Mouse (Mus musculus): ENCODE results near the gene Elmsan1. TPM values are rescaled to one million over a fixed set of nuclear protein-coding genes. Genes with fewer than 3 reads are reported as not detected.
"Not testable (repeated sequence)": the region's sequence is repeated elsewhere in the genome, so short reads cannot be mapped to it uniquely, and the experiment has no call there.

The Elmsan1 gene
- 9.8 and 10.1 TPM in 2 replicates for polyA plus RNA-seq (2012; ENCODE audit: insufficient read depth, low replicate concordance)

DNA sequence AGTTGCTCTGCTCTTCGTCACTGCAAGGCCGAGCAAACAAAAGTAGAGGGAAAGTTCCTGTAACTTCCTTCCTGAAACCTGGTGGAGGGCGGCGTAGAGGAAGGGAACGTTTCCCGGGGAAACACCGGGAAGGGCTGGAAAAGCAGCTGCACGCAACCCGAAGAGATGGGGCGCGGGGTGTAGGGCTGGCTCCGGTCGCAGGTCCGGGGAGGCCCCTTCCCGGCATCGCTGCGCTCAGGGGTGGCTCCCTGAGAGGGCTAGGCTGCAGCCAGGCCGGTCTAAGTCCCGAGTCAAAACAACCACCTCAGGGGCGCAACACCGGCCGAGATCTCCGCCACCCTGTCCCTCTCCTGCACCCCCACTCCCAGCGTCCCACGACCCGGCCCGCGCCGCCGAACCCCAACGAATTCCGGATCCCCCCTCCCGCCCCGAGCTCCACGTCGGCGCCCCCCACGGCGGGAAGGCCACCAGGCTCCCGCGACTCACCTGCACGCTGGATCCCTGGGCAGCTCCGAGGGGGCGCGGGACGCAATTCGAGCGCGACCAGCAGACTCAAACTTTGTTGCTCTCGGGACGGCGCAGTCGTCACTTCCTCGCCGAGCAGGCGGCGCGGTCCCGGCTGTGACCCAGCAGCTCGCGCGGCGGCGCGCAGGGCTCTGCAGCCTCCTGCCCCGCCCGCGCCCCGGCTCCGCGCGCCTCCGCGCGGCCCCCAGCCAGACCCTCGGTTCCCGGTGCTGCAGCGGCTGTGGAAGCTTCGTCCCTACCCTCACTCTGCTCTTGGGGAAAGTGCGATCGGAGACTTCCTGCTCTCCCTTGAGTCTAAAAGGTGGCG lies at the start of gene Elmsan1:
Elmsan1 (minus strand) TSS at position 593 of the 832 bp plus-strand sequence.
- Histone ChIP-seq H3K4me1 (peaks cover 85% of the 10 kb centered on the region), H3K27me3 (replicated peaks) (no peaks in the 10 kb centered on the region)

DNA sequence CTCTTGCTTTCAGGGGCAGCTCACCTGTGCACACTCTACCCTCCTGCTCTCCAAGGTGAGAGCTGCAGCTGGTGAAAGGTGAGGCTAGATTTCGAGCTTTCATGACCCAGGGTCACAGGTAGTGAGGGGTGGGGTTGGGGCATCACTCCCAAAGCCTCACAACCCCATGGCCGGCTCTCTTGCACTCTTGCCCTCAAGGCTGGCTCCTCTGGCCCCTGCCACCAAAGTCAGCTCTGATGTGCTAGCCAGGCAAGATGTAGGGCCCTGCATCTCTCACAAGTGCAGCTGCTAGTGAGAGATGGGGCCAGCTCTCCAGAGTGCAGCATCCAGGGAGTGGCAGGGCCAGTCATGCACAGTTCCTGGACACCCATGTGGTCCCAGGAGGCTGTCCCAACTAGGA lies 48.6 kb upstream of the Elmsan1 start:
- H3K4me3 ChIP-seq (replicated peaks), result no peak overlapping the region
- peaks cover 23% of the 10 kb centered on the region for H3K27me3 ChIP-seq (replicated peaks)
- H3K36me3 ChIP-seq (replicated peaks; ENCODE audit: low read length), result no peaks in the 10 kb centered on the region
- H3K9me3 ChIP-seq, result peaks cover 18% of the 10 kb centered on the region
- H3K4me1 ChIP-seq, result peaks cover 15% of the 10 kb centered on the region
- no peak for TF ChIP-seq FLI1 (IDR thresholded peaks at IDR 0.05; ENCODE audit: low read length)
- TF ChIP-seq GATA1 (IDR thresholded peaks at IDR 0.05; ENCODE audit: borderline replicate concordance, low read length), result no peak

More for the DNA sequence above, at the start of gene Elmsan1:
- peaks cover 30% of the 10 kb centered on the region for H3K36me3 ChIP-seq (replicated peaks; ENCODE audit: low read length)
- no peak for TF ChIP-seq GATA1 (IDR thresholded peaks at IDR 0.05; ENCODE audit: borderline replicate concordance, low read length)
- no peak for TF ChIP-seq FLI1 (IDR thresholded peaks at IDR 0.05; ENCODE audit: low read length)
- H3K9me3 ChIP-seq, result no peaks in the 10 kb centered on the region
- H3K4me3 ChIP-seq (replicated peaks), result peak within 1 kb of the TSS; percentile 99

DNA sequence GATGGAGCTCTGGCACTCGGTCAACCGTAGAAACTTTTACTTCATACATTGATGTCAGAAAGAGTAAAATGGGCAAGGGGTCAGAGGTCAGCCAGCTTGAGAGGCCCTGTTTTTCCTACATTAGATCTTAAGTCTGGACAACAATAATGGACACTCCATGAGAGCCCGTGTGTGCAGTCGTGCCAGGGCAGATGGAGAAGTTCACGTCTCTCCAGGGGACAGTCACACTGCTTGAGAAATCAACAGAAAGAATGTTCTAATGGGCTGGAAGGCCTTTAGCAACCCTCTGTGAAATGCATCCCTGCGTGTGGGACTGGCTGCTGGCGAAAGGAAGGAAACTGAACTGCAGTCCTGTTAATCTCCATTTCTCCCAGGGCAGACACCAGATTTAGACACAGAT lies 41.7 kb upstream of the Elmsan1 start:
- Histone ChIP-seq H3K27me3 (replicated peaks) (peaks cover 13% of the 10 kb centered on the region), H3K4me3 (replicated peaks) (no peak overlapping the region), H3K9me3 (peaks cover 25% of the 10 kb centered on the region), H3K36me3 (replicated peaks; ENCODE audit: low read length) (no peaks in the 10 kb centered on the region), H3K4me1 (peaks cover 34% of the 10 kb centered on the region)
- TF ChIP-seq GATA1 (IDR thresholded peaks at IDR 0.05; ENCODE audit: borderline replicate concordance, low read length), result no peak
- TF ChIP-seq FLI1 (IDR thresholded peaks at IDR 0.05; ENCODE audit: low read length), result no peak

DNA sequence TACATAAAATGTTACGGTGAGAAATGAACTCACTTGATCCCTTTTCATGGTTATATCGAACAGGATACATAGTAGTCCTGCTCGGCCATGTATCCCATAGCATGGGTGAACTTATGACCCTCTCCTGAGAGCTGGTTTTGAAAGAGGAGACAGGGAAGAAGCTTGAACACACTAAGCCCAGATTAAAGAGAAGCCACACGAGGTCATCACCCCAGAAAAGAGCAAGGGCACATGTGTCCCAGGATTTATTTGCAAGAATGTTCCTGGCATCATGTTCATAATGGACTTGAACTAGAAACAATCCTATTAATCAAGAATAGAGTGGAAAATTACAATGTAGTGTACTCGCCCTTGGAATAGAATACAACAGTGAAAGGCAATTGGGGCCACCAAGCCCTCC lies 36.2 kb upstream of the Elmsan1 start:
- H3K9me3 ChIP-seq, result peaks cover 24% of the 10 kb centered on the region
- H3K36me3 ChIP-seq (replicated peaks; ENCODE audit: low read length), result no peaks in the 10 kb centered on the region
- H3K4me1 ChIP-seq, result peaks cover 29% of the 10 kb centered on the region
- TF ChIP-seq GATA1 (IDR thresholded peaks at IDR 0.05; ENCODE audit: borderline replicate concordance, low read length), result no peak
- no peak for TF ChIP-seq FLI1 (IDR thresholded peaks at IDR 0.05; ENCODE audit: low read length)
- H3K27me3 ChIP-seq (replicated peaks), result peaks cover 8% of the 10 kb centered on the region
- H3K4me3 ChIP-seq (replicated peaks), result no peak overlapping the region

DNA sequence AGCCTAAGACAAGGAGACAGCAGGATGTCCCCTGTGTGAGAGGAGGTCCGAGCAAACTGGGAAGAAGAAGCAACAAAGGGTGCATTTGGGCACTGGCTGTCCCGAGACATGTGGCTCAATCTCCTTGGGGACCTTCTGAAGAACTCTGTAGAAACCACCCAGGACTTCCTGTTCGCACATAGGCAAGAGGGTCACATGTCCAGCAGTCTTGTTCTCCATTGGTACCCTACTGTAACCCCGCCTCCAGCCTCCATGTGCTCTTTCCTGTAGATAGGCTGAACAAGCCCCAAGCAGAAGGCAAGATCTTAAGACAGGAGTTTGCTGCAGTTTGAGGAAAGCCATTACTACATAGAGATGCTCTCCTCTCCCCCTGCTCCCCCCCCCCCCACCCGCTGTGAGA lies 34.1 kb upstream of the Elmsan1 start:
- H3K36me3 ChIP-seq (replicated peaks; ENCODE audit: low read length), result no peaks in the 10 kb centered on the region
- no peak for TF ChIP-seq FLI1 (IDR thresholded peaks at IDR 0.05; ENCODE audit: low read length)
- TF ChIP-seq GATA1 (IDR thresholded peaks at IDR 0.05; ENCODE audit: borderline replicate concordance, low read length), result no peak
- H3K4me3 ChIP-seq (replicated peaks), result no peak overlapping the region
- peaks cover 33% of the 10 kb centered on the region for H3K4me1 ChIP-seq
- H3K27me3 ChIP-seq (replicated peaks), result peaks cover 6% of the 10 kb centered on the region
- peaks cover 24% of the 10 kb centered on the region for H3K9me3 ChIP-seq

DNA sequence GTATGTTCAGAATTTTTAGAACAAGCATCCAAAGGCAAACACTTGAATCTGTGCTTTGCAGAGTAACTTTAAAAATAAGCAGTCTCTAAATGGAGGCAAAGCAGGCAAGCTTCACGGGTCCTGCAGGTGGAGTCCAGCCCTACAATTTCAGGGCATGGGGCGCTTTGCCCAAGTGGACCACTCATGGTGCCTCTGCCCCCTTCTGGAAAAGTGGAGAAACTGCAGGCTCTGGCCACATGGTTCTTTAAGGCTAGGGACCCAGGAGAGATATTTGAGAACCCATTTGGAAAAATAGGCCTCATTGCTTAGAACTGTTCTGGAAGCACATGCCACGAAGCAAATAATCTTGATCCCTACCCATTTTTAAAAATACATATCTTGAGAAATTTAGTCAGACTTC lies 30.5 kb upstream of the Elmsan1 start:
- TF ChIP-seq GATA1 (IDR thresholded peaks at IDR 0.05; ENCODE audit: borderline replicate concordance, low read length), result no peak
- TF ChIP-seq FLI1 (IDR thresholded peaks at IDR 0.05; ENCODE audit: low read length), result no peak
- Histone ChIP-seq H3K9me3 (peaks cover 10% of the 10 kb centered on the region; the same call in 1 of the 2 replicates), H3K36me3 (replicated peaks; ENCODE audit: low read length) (no peaks in the 10 kb centered on the region), H3K27me3 (replicated peaks) (peaks cover 8% of the 10 kb centered on the region), H3K4me3 (replicated peaks) (no peak overlapping the region), H3K4me1 (peaks cover 22% of the 10 kb centered on the region)

DNA sequence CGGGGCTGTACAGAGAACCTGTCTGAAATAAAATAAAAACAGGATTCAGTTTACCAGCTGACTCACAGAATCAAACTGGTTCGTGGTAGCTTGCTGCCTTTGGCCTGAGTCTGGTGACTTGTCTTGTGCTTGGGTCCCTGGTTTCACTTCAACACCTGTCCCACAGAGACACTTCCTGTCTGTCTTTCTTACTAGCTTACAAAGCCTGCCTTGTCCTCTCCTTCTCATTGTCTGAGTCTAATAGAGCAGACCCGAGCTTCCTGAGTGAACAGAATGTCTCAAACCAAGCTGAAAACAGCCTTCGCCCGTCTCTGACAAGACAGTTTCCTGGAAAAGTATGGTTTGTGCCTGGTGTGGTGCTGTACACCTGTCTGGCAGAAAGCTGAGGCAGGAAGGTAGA lies 27.0 kb upstream of the Elmsan1 start:
- TF ChIP-seq GATA1 (IDR thresholded peaks at IDR 0.05; ENCODE audit: borderline replicate concordance, low read length), result no peak
- no peak for TF ChIP-seq FLI1 (IDR thresholded peaks at IDR 0.05; ENCODE audit: low read length)

DNA sequence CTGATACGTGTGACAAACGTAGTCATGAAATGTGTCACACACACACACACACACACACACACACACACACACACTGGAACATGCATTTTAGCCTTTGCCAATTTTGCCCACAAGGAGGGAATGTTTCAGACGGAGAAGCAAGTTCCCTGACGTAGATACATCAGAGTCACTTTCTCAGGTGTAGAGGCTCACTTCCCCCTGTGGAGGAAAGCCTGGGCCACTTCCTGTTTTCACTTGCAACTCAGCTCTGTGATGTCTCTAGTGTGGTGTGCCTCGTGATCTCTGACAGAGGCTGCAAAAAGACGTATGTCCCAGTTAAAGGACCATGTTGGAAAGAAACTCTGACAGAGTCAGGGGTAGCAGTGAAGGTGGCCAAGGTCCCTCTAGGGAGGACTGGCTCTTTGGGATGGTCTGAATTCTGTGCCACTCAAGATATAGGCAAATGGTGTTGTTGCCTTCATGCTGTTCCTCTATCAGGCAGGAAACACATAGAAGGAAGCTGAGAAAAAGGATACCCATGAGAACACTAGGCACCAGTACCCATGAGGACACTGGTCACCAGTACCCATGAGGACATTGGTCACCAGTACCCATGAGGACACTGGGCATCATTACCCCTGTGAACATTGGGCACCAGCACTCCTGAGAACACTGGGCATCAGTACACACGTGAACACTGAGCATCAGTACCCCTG lies 24.5 kb upstream of the Elmsan1 start:
- Histone ChIP-seq H3K27me3 (replicated peaks) (peaks cover 17% of the 10 kb centered on the region), H3K36me3 (replicated peaks; ENCODE audit: low read length) (no peaks in the 10 kb centered on the region), H3K4me1 (peaks cover 37% of the 10 kb centered on the region), H3K4me3 (replicated peaks) (peak overlapping the region; percentile 26), H3K9me3 (0 out of 2 replicates have a peak, but pooled peaks cover 4% of the 10 kb centered on the region)
- TF ChIP-seq FLI1 (IDR thresholded peaks at IDR 0.05; ENCODE audit: low read length), result no peak
- no peak for TF ChIP-seq GATA1 (IDR thresholded peaks at IDR 0.05; ENCODE audit: borderline replicate concordance, low read length)

More for the DNA sequence above, 27.0 kb upstream of the Elmsan1 start:
- H3K4me3 ChIP-seq (replicated peaks), result no peak overlapping the region
- peaks cover 34% of the 10 kb centered on the region for H3K4me1 ChIP-seq
- 0 out of 2 replicates have a peak, but pooled peaks cover 4% of the 10 kb centered on the region for H3K9me3 ChIP-seq
- H3K36me3 ChIP-seq (replicated peaks; ENCODE audit: low read length), result no peaks in the 10 kb centered on the region
- H3K27me3 ChIP-seq (replicated peaks), result peaks cover 12% of the 10 kb centered on the region

DNA sequence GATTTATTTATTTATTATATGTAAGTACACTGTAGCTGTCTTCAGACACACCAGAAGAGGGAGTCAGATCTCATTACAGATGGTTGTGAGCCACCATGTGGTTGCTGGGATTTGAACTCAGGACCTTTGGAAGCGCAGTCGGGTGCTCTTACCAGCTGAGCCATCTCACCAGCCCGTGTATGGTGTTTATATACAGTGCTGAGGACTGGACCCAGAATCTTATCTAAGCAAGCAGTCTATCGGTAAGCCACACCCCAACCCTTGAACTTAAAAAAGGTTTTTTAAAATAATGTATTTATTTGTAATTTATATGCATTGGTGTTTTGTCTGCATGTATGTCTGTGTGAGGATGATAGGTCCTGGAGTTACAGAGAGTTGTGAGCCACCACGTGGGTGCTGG lies 18.4 kb upstream of the Elmsan1 start:
- not testable (repeated sequence) for H3K9me3 ChIP-seq; H3K36me3 ChIP-seq (replicated peaks; ENCODE audit: low read length); H3K27me3 ChIP-seq (replicated peaks); H3K4me3 ChIP-seq (replicated peaks)
- peaks cover 40% of the 10 kb centered on the region for H3K4me1 ChIP-seq

Measured in megakaryocyte, embryonic 14.5 days (primary cell).